Mouse (Mus musculus) heart, postnatal 0 days (tissue): ENCODE results near the gene Pdzd11.

Experiments
- CTCF ChIP-seq: IDR thresholded peaks from 2 replicates; pipeline ENCODE4 v1.5.1; 2016; ENCODE audit warnings: antibody characterized with exemption, control low read depth, low read depth
- EP300 ChIP-seq: IDR thresholded peaks from 2 replicates; pipeline ENCODE4 v1.6.1; 2016; ENCODE audit warnings: antibody characterized with exemption, low read depth

DNA sequence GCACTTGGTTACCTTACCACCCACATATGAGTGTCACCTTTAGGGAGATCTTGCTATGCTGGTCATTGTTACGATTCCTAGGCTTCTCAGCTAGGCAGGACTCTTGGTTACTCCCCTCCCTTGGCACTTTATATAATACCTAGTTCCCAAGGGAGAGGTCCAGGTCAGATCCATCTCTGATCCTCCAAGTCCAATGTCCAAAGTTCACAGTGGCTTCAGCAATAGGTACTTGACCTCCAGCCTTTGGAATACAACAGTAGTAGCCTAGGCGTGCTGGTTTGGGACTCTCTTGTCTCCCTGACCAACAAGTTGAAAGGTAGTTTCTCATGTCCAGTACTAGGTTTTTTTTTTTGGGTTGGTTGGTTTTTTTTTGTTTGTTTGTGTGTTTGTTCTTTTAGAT, 2.7 kb upstream of the Pdzd11 start:
- TF ChIP-seq CTCF (no peak), EP300 (no peak)
